Mouse (Mus musculus) E14TG2a.4 (cell line): ENCODE measurements at regions not wholly inside any gene's neighbourhood (a gene's known extent, or its start where the extent isn't known, plus 50 kb on each side); places are given as distances from the start of the nearest gene placed in this dataset.

ENCODE experiments used
- H3K27me3 ChIP-seq: 2 replicates; pipeline ENCODE4 v1.6.1; 2014; ENCODE audit warnings: low read length, control low read depth; ENCODE audit not compliant: insufficient read depth
- H3K36me3 ChIP-seq: 2 replicates; pipeline ENCODE4 v1.6.1; 2014; ENCODE audit warnings: low read length, control low read depth; ENCODE audit not compliant: insufficient read depth
- H3K4me1 ChIP-seq: replicated peaks from 2 replicates; pipeline ENCODE4 v1.6.1; 2014; ENCODE audit warnings: low read depth, low read length, control low read depth
- H3K4me3 ChIP-seq: replicated peaks from 2 replicates; pipeline ENCODE4 v1.5.1; 2014; ENCODE audit warnings: mild to moderate bottlenecking, low read length
- H3K9me3 ChIP-seq: 2 replicates; pipeline ENCODE4 v1.6.1; 2014; ENCODE audit warnings: low read length, control low read depth
- CTCF ChIP-seq: conservative IDR thresholded peaks from 2 replicates; pipeline ENCODE4 v1.5.1; 2014; ENCODE audit warnings: low read length
- NANOG ChIP-seq: IDR thresholded peaks from 2 replicates; pipeline ENCODE4 v1.6.1; 2014; ENCODE audit warnings: borderline replicate concordance, low read length, mixed read lengths
- POU5F1 ChIP-seq: IDR thresholded peaks from 2 replicates; pipeline ENCODE4 v1.6.1; 2014; ENCODE audit warnings: low read length, borderline replicate concordance

- TF ChIP-seq NANOG: no peak
- no peak for TF ChIP-seq CTCF
- no peak for TF ChIP-seq POU5F1
- Histone ChIP-seq H3K4me1 (no peaks in the 10 kb centered on the region), H3K36me3 (no peaks in the 10 kb centered on the region), H3K9me3 (no peaks in the 10 kb centered on the region), H3K27me3 (no peaks in the 10 kb centered on the region), H3K4me3 (no peak overlapping the region)
These were observed 406.9 kb downstream of the Cd109 start for GRCm38 (mm10) chr9:79022291-79022690.

- no peaks in the 10 kb centered on the region for H3K27me3 ChIP-seq
- H3K4me3 ChIP-seq: no peak overlapping the region
- no peaks in the 10 kb centered on the region for H3K9me3 ChIP-seq
- H3K4me1 ChIP-seq: no peaks in the 10 kb centered on the region
- TF ChIP-seq NANOG (no peak), POU5F1 (no peak), CTCF (no peak)
- H3K36me3 ChIP-seq: no peaks in the 10 kb centered on the region
These were observed 412.9 kb downstream of the Cd109 start for GRCm38 (mm10) chr9:79028234-79028633.

- no peaks in the 10 kb centered on the region for H3K36me3 ChIP-seq
- TF ChIP-seq POU5F1 (no peak), CTCF (no peak), NANOG (no peak)
- H3K4me3 ChIP-seq: no peak overlapping the region
- H3K4me1 ChIP-seq: no peaks in the 10 kb centered on the region
- H3K27me3 ChIP-seq: no peaks in the 10 kb centered on the region
- no peaks in the 10 kb centered on the region for H3K9me3 ChIP-seq
These were observed 414.1 kb downstream of the Cd109 start for GRCm38 (mm10) chr9:79029456-79029855.

GRCm38 (mm10) chr9:79035677-79036076, 420.3 kb downstream of the Cd109 start:
- Histone ChIP-seq H3K27me3 (no peaks in the 10 kb centered on the region), H3K9me3 (no peaks in the 10 kb centered on the region), H3K4me3 (no peak overlapping the region), H3K36me3 (no peaks in the 10 kb centered on the region), H3K4me1 (no peaks in the 10 kb centered on the region)
- TF ChIP-seq CTCF (no peak), POU5F1 (no peak), NANOG (no peak)

- Histone ChIP-seq H3K4me3 (no peak overlapping the region), H3K27me3 (no peaks in the 10 kb centered on the region), H3K9me3 (no peaks in the 10 kb centered on the region), H3K36me3 (no peaks in the 10 kb centered on the region), H3K4me1 (no peaks in the 10 kb centered on the region)
- TF ChIP-seq CTCF (no peak), NANOG (no peak), POU5F1 (no peak)
These were observed 421.7 kb downstream of the Cd109 start for GRCm38 (mm10) chr9:79037054-79037453.

- H3K4me3 ChIP-seq: no peak overlapping the region
- no peak for TF ChIP-seq CTCF
- TF ChIP-seq POU5F1: no peak
- no peak for TF ChIP-seq NANOG
- H3K9me3 ChIP-seq: no peaks in the 10 kb centered on the region
- no peaks in the 10 kb centered on the region for H3K36me3 ChIP-seq
- no peaks in the 10 kb centered on the region for H3K4me1 ChIP-seq
- H3K27me3 ChIP-seq: no peaks in the 10 kb centered on the region
These were observed 423.6 kb downstream of the Cd109 start for GRCm38 (mm10) chr9:79038971-79039370.

- Histone ChIP-seq H3K9me3 (no peaks in the 10 kb centered on the region), H3K4me3 (no peak overlapping the region), H3K36me3 (no peaks in the 10 kb centered on the region), H3K27me3 (no peaks in the 10 kb centered on the region), H3K4me1 (no peaks in the 10 kb centered on the region)
- TF ChIP-seq POU5F1: no peak
- no peak for TF ChIP-seq CTCF
These were observed 429.0 kb downstream of the Cd109 start for GRCm38 (mm10) chr9:79044344-79044743.

- Histone ChIP-seq H3K36me3 (no peaks in the 10 kb centered on the region), H3K27me3 (no peaks in the 10 kb centered on the region), H3K9me3 (no peaks in the 10 kb centered on the region), H3K4me1 (no peaks in the 10 kb centered on the region), H3K4me3 (no peak overlapping the region)
- TF ChIP-seq NANOG: no peak
These were observed 430.0 kb downstream of the Cd109 start for GRCm38 (mm10) chr9:79045314-79045713.

- Histone ChIP-seq H3K4me1 (no peaks in the 10 kb centered on the region), H3K27me3 (no peaks in the 10 kb centered on the region), H3K4me3 (no peak overlapping the region), H3K36me3 (no peaks in the 10 kb centered on the region), H3K9me3 (no peaks in the 10 kb centered on the region)
- TF ChIP-seq NANOG (no peak), POU5F1 (no peak), CTCF (no peak)
These were observed 456.6 kb downstream of the Cd109 start for GRCm38 (mm10) chr9:79071961-79072360.

- H3K27me3 ChIP-seq: no peaks in the 10 kb centered on the region
- TF ChIP-seq NANOG: no peak
- no peak for TF ChIP-seq POU5F1
- no peak for TF ChIP-seq CTCF
- H3K9me3 ChIP-seq: peaks cover 10% of the 10 kb centered on the region
- no peaks in the 10 kb centered on the region for H3K36me3 ChIP-seq
- H3K4me3 ChIP-seq: no peak overlapping the region
- H3K4me1 ChIP-seq: no peaks in the 10 kb centered on the region
These were observed 494.3 kb downstream of the Cd109 start for GRCm38 (mm10) chr9:79109611-79110010.
